Mouse (Mus musculus) Patski (cell line): Measurements from ENCODE around the gene Spint3. TPM values are rescaled to one million over a fixed set of nuclear protein-coding genes. Genes with fewer than 3 reads are reported as not detected.

Experiments
- ATAC-seq: fragments of 100-300 bp; one replicate; pipeline ENCODE4 v1.8.0; 2021
- CTCF ChIA-PET: fragments of 350-600 bp; sonication (Branson Sonifier 250); formaldehyde crosslinking; loops from one replicate; lab custom pipeline; 2022; ENCODE audit warnings: inconsistent platforms; lab: Charles Lee
- POLR2A ChIA-PET: fragments of 350-600 bp; sonication (Branson Sonifier 250); formaldehyde crosslinking; loops from one replicate; lab custom pipeline; 2022; ENCODE audit warnings: antibody characterized with exemption, inconsistent platforms; lab: Charles Lee
- DNase-seq: peaks from one replicate; pipeline ENCODE4 v3.0.0-alpha.2; 2011; ENCODE audit warnings: low read depth, low spot score
- H3K27me3 ChIP-seq: fragments of 371-371 bp; one replicate; pipeline ENCODE4 v1.5.1; 2021
- CTCF ChIP-seq: fragments of 100-300 bp; IDR thresholded peaks from one replicate; pipeline ENCODE4 v1.5.1; 2021
- in situ Hi-C: fragments of 300-500 bp; cut with MboI; formaldehyde crosslinking; loops from 3 replicates; pipeline ENCODE4 v1.11.1; 2018; ENCODE audit warnings: low pct_unique_long_range_greater_than_20kb, mixed read lengths
- polyA plus RNA-seq: library from polyadenylated mRNA; unstranded; gene quantifications from one replicate; pipeline ENCODE4 v1.2.3, GENCODE M21; 2021

Gene Spint3
- polyA plus RNA-seq, 1 experiment from 2014 or later, result not detected

DNA sequence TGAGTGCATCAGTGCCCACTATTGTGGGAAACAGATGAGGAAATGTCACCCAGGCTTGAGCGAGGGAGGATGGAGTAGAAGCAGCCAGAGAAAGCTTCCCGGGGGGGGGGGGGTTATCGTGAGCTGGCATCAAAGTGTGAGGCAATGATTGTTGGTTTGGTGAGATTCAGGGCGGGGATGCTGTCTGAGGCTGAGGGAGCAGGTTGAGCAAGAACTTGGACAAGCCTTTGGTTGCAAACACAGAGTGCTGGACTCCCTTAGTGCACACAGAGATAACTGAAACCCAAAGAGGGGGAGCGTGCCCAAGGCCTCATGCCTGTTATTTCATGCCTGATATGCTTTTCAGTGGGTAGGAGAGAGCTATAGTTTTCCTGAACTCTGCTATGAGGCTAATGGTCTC lies 5.8 kb downstream of the Spint3 start:
- ChIA-PET CTCF (interaction anchor here (0.6 to 1.2 kb wide), 2 partner anchors 17 to 46 kb away, joined by 3 read pairs; no protein-coding TSS in a partner anchor), POLR2A (no interaction called here)
- TF ChIP-seq CTCF, result no peak
- no peaks in the 10 kb centered on the region for H3K27me3 ChIP-seq
- in situ Hi-C loops, result no loop called here
- ATAC-seq (no peak), DNase-seq (no peak)

DNA sequence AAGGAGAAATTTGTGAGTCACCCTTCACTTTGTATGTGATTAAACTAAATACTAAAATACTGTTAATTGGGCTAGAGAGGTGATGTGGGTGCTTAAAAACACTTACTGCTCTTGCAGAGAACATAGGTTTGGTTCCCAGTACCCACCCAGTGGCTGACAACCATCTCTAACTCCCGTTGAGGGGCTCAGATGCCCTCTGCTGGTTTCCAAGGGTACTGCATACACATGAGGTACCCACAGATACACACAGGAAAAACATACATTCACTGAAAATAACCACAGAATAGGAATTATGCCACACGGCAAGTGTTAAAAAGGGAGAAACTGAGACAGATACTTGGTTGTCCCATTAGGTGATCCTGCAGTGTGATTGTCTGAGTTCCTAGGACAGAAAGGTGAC lies 6.3 kb downstream of the Spint3 start:
- ChIA-PET POLR2A (no interaction called here), CTCF (interaction anchor here (0.6 to 1.2 kb wide), 2 partner anchors 16 to 46 kb away, joined by 3 read pairs; no protein-coding TSS in a partner anchor)
- TF ChIP-seq CTCF, result peak; percentile 52
- in situ Hi-C loops, result no loop called here
- no peak for ATAC-seq
- no peaks in the 10 kb centered on the region for H3K27me3 ChIP-seq
- DNase-seq, result no peak

DNA sequence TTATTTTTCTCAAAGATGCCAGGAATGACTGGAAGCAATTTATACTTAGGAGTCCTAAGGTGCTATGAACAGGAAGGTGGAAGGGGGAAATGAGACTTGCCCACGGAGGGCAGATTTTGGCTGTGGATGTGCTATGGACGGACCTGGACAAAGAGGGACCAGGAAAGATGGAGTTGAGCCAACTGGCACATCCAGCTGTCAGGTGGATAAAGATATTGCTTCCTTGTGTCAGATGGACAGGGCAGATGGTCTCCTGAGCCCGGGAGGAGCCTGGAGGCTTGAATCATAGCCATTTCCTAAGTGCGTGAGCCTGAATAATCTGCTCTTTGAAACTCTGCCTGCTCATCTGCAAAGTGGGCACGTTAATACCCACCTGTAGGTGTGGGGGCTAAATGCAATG lies 8.9 kb downstream of the Spint3 start:
- POLR2A ChIA-PET, result no interaction called here
- CTCF ChIA-PET, result interaction anchor here (0.8 to 1.2 kb wide), 6 partner anchors 14 to 155 kb away, joined by 3 to 5 read pairs (median 3); no protein-coding TSS in a partner anchor
- TF ChIP-seq CTCF, result no peak
- in situ Hi-C loops, result no loop called here
- H3K27me3 ChIP-seq, result no peaks in the 10 kb centered on the region
- ATAC-seq, result no peak
- DNase-seq, result no peak

DNA sequence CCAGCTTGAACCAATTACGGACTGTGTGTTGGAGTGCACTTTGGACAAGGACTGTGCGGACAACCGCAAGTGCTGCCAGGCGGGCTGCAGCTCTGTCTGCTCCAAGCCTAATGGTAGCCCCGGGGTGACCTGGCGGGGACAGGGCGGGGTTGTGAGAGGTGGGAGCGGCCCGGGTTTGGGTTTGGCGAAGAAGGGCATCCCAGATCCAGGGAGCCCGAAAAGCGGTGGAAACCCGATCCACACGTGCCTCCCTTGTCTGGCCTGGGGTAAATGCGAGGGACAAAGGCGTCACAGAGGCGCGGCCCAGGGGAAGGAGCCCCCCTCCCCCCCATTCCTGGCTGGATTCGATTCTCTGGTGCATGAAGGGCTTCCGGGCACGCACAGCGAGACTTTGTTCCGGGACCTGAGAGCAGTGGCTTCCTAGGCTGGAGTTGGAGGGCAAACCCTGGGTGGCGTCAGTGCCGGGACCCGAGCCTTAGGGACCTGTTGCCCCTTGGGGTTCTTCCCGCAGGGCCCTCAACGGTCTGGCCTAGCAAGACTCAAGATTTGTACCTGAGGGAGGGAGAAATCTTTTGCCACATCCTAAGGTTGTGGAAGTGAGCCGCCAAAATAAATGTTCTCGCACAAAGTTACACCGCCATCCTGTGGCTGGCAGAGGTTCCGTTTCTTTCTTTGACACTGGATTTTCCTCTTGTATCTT lies 9.8 kb downstream of the Spint3 start:
- in situ Hi-C loops, result no loop called here
- no peak for DNase-seq
- peak; percentile 86 for TF ChIP-seq CTCF
- ChIA-PET CTCF (interaction anchor here (0.8 to 1.3 kb wide), 7 partner anchors 29 to 154 kb away, joined by 3 to 5 read pairs (median 3); partner anchors contain the start of gene Gm20458), POLR2A (no interaction called here)
- ATAC-seq, result peak; percentile 14
- no peaks in the 10 kb centered on the region for H3K27me3 ChIP-seq

DNA sequence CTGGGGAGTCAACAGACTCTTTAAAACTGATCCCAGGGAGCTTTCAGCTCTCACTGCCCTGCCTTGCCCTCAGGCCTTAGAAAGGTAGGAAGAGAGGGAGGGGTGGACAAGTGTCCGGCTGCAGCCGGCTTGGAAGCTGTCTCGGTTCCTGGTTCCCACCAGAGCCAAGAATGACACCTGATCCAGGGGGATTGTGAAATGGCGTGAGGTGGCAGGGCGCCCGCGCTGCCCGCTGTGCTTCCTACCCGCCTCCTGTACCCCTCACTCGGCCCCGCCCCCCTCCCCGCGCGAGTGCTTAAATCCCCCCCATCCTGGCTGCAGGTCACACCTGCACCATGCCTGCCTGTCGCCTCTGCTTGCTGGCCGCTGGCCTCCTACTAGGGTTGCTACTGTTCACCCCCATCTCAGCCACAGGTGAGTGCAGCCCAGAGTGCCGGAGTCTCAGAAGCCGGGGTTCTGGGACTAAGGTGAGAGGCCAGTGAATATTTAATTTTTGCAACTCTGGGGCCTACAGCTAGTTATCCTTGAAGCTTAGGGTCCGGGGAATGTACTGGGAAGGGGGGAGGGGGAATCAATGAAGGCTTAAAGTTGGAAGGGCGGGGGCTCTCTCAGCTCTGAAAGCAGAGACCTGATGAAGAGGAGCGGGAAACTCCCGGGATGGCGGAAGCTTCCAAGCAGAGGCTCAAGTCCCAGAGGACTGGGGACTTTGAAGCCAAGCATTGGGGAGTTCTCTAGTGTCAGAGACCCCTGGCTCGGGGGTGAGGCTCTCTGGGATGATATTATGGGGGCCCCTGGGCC lies 10.7 kb downstream of the Spint3 start, which contains the start of gene Wfdc2:
Gene Wfdc2, plus strand, starts transcription at position 23 of the 798 bp plus-strand sequence.
- ATAC-seq, result no peak
- in situ Hi-C loops, result no loop called here
- CTCF ChIA-PET, result interaction anchor here (1.1 to 1.3 kb wide), 2 partner anchors 32 to 102 kb away, joined by 3 to 5 read pairs; partner anchors contain the start of gene Gm20458

DNA sequence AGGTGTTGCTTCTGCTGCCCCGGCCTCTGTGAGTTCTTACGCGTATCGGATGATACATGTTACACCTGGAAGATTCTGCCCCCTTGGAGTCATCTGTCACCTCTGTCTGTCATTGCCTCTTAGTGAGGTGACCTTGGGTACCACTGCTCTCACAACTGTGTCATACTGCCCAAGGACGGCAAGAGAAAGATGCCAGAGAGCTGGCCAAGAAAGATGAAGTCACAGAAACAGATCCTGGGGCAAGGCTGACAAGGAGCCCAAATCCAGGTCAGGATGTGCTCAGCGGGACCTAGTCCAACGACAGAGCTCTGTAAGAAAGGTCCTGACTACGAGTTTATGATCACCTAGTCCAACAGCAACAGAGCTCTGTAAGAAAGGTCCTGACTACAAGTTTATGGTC lies 13.2 kb downstream of the Spint3 start:
- DNase-seq, result no peak
- H3K27me3 ChIP-seq, result no peaks in the 10 kb centered on the region
- no peak for TF ChIP-seq CTCF
- ChIA-PET POLR2A (no interaction called here), CTCF (no interaction called here)
- in situ Hi-C loops, result no loop called here
- no peak for ATAC-seq

More for the DNA sequence above, 10.7 kb downstream of the Spint3 start, which contains the start of gene Wfdc2:
- no peaks in the 10 kb centered on the region for H3K27me3 ChIP-seq
- no peak for DNase-seq
- POLR2A ChIA-PET, result no interaction called here
- no peak for TF ChIP-seq CTCF

DNA sequence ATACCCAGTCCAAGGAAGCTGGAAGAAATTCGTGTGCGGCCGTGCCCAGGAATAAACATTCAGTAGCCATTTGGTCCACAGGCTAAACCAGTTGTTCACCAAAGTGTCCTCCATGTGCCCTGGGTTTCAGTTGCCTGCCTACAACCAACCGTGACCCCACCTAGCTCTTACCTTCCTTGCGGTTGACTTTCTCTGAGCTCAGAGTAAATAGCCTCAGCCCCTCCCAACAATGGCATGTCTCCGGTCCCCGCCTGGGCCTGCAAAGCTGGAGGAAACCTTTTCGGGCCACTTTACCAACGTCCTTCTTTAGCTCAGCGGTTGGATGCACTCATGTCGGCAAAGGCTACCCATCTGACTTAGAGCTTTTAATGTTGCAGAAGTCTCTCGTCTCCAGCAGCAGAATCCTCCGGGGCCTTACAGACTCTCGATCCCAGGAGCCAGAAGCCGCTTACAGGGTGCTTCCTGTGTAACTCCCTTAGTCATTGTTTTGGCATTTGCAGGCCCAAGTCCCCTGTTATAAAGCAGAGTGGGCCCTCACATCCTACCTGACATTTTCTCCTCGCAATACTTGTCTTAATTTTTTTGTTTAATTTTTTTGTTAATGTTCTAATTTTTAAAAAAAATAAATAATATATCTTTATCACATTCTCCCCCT lies 14.1 kb downstream of the Spint3 start:
- in situ Hi-C loops, result no loop called here
- no peak for DNase-seq
- no peak for TF ChIP-seq CTCF
- no peak for ATAC-seq
- ChIA-PET CTCF (no interaction called here), POLR2A (interaction anchor here (0.9 kb wide), 1 partner anchor 9 kb away, joined by 3 read pairs; no protein-coding TSS in a partner anchor)
- no peaks in the 10 kb centered on the region for H3K27me3 ChIP-seq

DNA sequence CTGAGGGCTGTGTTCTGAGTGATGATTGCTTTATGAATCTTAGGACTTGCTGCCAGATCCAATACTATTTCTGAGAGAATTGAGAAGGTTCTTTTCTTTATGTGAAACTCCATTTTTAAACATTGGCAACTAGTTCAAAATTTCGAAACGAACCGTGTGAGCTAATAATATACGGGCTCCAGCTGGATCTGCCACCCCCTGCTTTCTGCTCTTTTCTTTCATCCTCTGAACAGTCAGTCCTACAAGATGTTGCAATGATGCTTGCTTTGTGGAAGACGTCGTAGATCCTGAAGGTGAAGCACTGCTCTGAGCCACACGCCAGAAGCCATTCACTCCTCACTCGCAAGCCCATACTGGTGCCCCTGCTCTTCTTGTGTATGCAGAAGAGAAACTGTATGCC lies 14.8 kb downstream of the Spint3 start:
- TF ChIP-seq CTCF, result no peak
- ATAC-seq (no peak), DNase-seq (no peak)
- POLR2A ChIA-PET, result interaction anchor here (0.9 kb wide), 1 partner anchor 8 kb away, joined by 3 read pairs; no protein-coding TSS in a partner anchor
- in situ Hi-C loops, result no loop called here
- CTCF ChIA-PET, result interaction anchor here (0.7 kb wide), 1 partner anchor 11 kb away, joined by 3 read pairs; no protein-coding TSS in a partner anchor
- no peaks in the 10 kb centered on the region for H3K27me3 ChIP-seq

DNA sequence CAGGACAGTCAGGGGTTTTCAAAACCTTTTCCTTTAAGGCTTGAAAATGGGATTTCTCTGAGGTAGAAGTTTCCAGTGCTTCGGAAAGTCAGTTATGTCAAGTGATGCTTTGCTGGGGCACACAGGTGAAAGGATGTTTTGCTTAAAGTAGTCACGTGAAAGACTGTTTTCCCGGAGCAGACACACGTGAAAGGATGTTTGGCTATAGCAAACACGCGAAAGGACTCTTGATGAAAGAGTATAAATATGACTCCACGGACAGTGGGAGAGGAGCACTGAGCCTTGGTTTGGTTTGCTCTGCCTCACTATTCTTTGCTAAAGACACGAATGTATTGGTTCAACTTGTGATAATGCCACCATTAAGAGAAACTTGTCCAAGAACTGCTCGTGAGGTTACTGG lies 21.8 kb downstream of the Spint3 start:
- ChIA-PET CTCF (no interaction called here), POLR2A (no interaction called here)
- in situ Hi-C loops, result no loop called here
- TF ChIP-seq CTCF, result no peak
- H3K27me3 ChIP-seq, result no peaks in the 10 kb centered on the region
- no peak for DNase-seq
- no peak for ATAC-seq

DNA sequence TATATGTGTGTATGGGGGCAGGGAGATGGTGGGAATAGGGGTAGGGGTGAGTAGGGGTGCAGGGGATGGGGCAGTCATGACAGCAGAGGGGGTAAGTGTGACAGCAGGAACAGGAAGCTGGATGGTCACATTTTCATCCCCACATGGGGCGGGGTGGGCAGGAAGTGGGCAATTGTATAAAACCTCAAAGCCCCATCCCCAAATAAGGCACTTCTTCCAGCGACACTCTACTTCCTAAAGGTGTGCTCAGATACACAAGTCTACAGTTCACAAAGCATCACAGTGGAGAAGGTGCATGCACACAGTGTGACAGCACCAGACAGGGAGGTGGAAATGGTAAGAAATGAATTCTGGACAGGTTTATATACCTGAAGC lies 22.4 kb downstream of the Spint3 start:
- DNase-seq (no peak), ATAC-seq (no peak)
- ChIA-PET POLR2A (no interaction called here), CTCF (interaction anchor here (1.0 to 1.4 kb wide), 2 partner anchors 14 to 17 kb away, joined by 3 read pairs; no protein-coding TSS in a partner anchor)
- no peak for TF ChIP-seq CTCF
- H3K27me3 ChIP-seq, result no peaks in the 10 kb centered on the region
- in situ Hi-C loops, result no loop called here
